Mouse (Mus musculus): ENCODE measurements around the gene Slc9b1. TPM values are rescaled to one million over a fixed set of nuclear protein-coding genes. Genes with fewer than 3 reads are reported as not detected.

The Slc9b1 gene
- total RNA-seq (2021): not detected
- long read RNA-seq, experiment 1, partial matches to known transcripts: 0 of 1 reads
- long read RNA-seq, experiment 1, other reads (novel, unspliced or antisense): 1 of 1 reads
- long read RNA-seq, experiment 2: 0 reads

GRCm38 (mm10) chr3:135347739-135348264 lies at the start of gene Slc9b1:
Slc9b1 (plus strand) TSS chr3:135348029.
- DNase-seq: no peak

GRCm38 (mm10) chr3:135298560-135298959 lies 49.3 kb upstream of the Slc9b1 start:
- no peak for DNase-seq
- intact Hi-C loops (cut with DNase I): no loop called here

More at GRCm38 (mm10) chr3:135347739-135348264, at the start of gene Slc9b1:
- intact Hi-C loops (cut with DNase I): no loop called here

GRCm38 (mm10) chr3:135300081-135300480 lies 47.7 kb upstream of the Slc9b1 start:
- intact Hi-C loops (cut with DNase I): no loop called here
- no peak for DNase-seq

GRCm38 (mm10) chr3:135304060-135304459 lies 43.8 kb upstream of the Slc9b1 start:
- DNase-seq: no peak
- intact Hi-C loops (cut with DNase I): no loop called here

GRCm38 (mm10) chr3:135304566-135304965 lies 43.3 kb upstream of the Slc9b1 start:
- DNase-seq: no peak
- intact Hi-C loops (cut with DNase I): no loop called here

GRCm38 (mm10) chr3:135307411-135308259 lies 40.2 kb upstream of the Slc9b1 start, which contains the start of gene Slc9b2:
Slc9b2 (plus strand) TSS chr3:135307700.
- intact Hi-C loops (cut with DNase I): no loop called here
- DNase-seq: no peak

GRCm38 (mm10) chr3:135312916-135313491 lies 34.8 kb upstream of the Slc9b1 start:
- intact Hi-C loops (cut with DNase I): no loop called here

GRCm38 (mm10) chr3:135313727-135314126 lies 34.1 kb upstream of the Slc9b1 start:
- no peak for DNase-seq
- intact Hi-C loops (cut with DNase I): no loop called here

More at GRCm38 (mm10) chr3:135312916-135313491, 34.8 kb upstream of the Slc9b1 start:
- no peak for DNase-seq

GRCm38 (mm10) chr3:135314811-135315210 lies 33.0 kb upstream of the Slc9b1 start:
- DNase-seq: no peak
- intact Hi-C loops (cut with DNase I): no loop called here

- intact Hi-C loops (cut with DNase I): no loop called here
These were observed 32.0 kb upstream of the Slc9b1 start for GRCm38 (mm10) chr3:135315720-135316425.

GRCm38 (mm10) chr3:135318331-135318730 lies 29.5 kb upstream of the Slc9b1 start:
- DNase-seq: no peak

More at GRCm38 (mm10) chr3:135315720-135316425, 32.0 kb upstream of the Slc9b1 start:
- DNase-seq: no peak

GRCm38 (mm10) chr3:135324354-135324753 lies 23.5 kb upstream of the Slc9b1 start:
- intact Hi-C loops (cut with DNase I): no loop called here
- DNase-seq: no peak

More at GRCm38 (mm10) chr3:135318331-135318730, 29.5 kb upstream of the Slc9b1 start:
- intact Hi-C loops (cut with DNase I): no loop called here

- intact Hi-C loops (cut with DNase I): loop anchor here (5.0 kb wide), 1 partner anchor 35 kb away; no protein-coding TSS in a partner anchor
- no peak for DNase-seq
These were observed 20.7 kb upstream of the Slc9b1 start for GRCm38 (mm10) chr3:135327176-135327575.

GRCm38 (mm10) chr3:135327601-135328000 lies 20.2 kb upstream of the Slc9b1 start:
- intact Hi-C loops (cut with DNase I): loop anchor here (5.0 kb wide), 1 partner anchor 35 kb away; no protein-coding TSS in a partner anchor
- no peak for DNase-seq

GRCm38 (mm10) chr3:135328560-135328959 lies 19.3 kb upstream of the Slc9b1 start:
- intact Hi-C loops (cut with DNase I): loop anchor here (5.0 kb wide), 1 partner anchor 36 kb away; no protein-coding TSS in a partner anchor
- peak in 1 of 2 experiments; percentile 29 for DNase-seq

GRCm38 (mm10) chr3:135332691-135333090 lies 15.1 kb upstream of the Slc9b1 start:
- no peak for DNase-seq
- intact Hi-C loops (cut with DNase I): no loop called here

GRCm38 (mm10) chr3:135333763-135334162 lies 14.1 kb upstream of the Slc9b1 start:
- no peak for DNase-seq
- intact Hi-C loops (cut with DNase I): no loop called here

- DNase-seq: no peak
- intact Hi-C loops (cut with DNase I): no loop called here
These were observed 1.2 kb downstream of the Slc9b1 start for GRCm38 (mm10) chr3:135349022-135349421.

GRCm38 (mm10) chr3:135351857-135352256 lies 4.0 kb downstream of the Slc9b1 start:
- intact Hi-C loops (cut with DNase I): no loop called here
- DNase-seq: no peak

- intact Hi-C loops (cut with DNase I): no loop called here
These were observed 9.6 kb downstream of the Slc9b1 start for GRCm38 (mm10) chr3:135357394-135357793.

More at GRCm38 (mm10) chr3:135357394-135357793, 9.6 kb downstream of the Slc9b1 start:
- no peak for DNase-seq
